Mouse (Mus musculus) neural tube, embryonic 15.5 days (tissue): ENCODE data around the gene Ttll4. TPM values are rescaled to one million over a fixed set of nuclear protein-coding genes. Genes with fewer than 3 reads are reported as not detected.

ENCODE experiments used
- polyA plus RNA-seq: library from polyadenylated mRNA; unstranded; fragments of >200 nt; fragmentation: Nextera tagmentation; extraction: Ambion mirVana; gene quantifications from 2 replicates; pipeline ENCODE4 v1.2.1, GENCODE M21; 2015

Gene Ttll4
- polyA plus RNA-seq, 1 experiment from 2014 or later: 7.7 TPM

Other genes starting within 250 kb of the Ttll4 start
- gene Cnot9, start 155.7 kb upstream of the Ttll4 start, polyA plus RNA-seq: 43.9 and 48.5 TPM in 2 replicates
- gene Plcd4, start 118.9 kb upstream of the Ttll4 start, polyA plus RNA-seq: 10.1 and 10.8 TPM in 2 replicates
- 22.3 and 23.4 TPM in 2 replicates for gene Usp37, start 117.5 kb upstream of the Ttll4 start, polyA plus RNA-seq
- 7.1 and 8.3 TPM in 2 replicates for gene Zfp142, start 73.5 kb upstream of the Ttll4 start, polyA plus RNA-seq
- gene Bcs1l, start 73.5 kb upstream of the Ttll4 start, polyA plus RNA-seq: 21.5 and 22.9 TPM in 2 replicates
- gene Rnf25, start 60.3 kb upstream of the Ttll4 start, polyA plus RNA-seq: 46.0 and 47.8 TPM in 2 replicates
- gene Stk36, start 60.3 kb upstream of the Ttll4 start, polyA plus RNA-seq: 13.4 and 13.9 TPM in 2 replicates
- 2.9 and 3.2 TPM in 2 replicates for gene Cyp27a1, start 51.8 kb downstream of the Ttll4 start, polyA plus RNA-seq
- gene Prkag3, start 87.5 kb downstream of the Ttll4 start, polyA plus RNA-seq: 0.17 and 0.40 TPM in 2 replicates
- 5.7 and 6.4 TPM in 2 replicates for gene Wnt6, start 110.1 kb downstream of the Ttll4 start, polyA plus RNA-seq
- gene Wnt10a, start 129.8 kb downstream of the Ttll4 start, polyA plus RNA-seq: 0.09 and 0.20 TPM in 2 replicates
- 10.0 and 11.6 TPM in 2 replicates for gene Cdk5r2, start 193.2 kb downstream of the Ttll4 start, polyA plus RNA-seq
- gene Fev, start 223.7 kb downstream of the Ttll4 start, polyA plus RNA-seq: 0.73 TPM in 1 of 2 replicates, not detected in the other
- 0.41 and 1.5 TPM in 2 replicates for gene Cryba2, start 231.4 kb downstream of the Ttll4 start, polyA plus RNA-seq